Mouse (Mus musculus) megakaryocyte, embryonic 14.5 days (primary cell): Measurements from ENCODE around the gene Pkn3.

ENCODE experiments used
- FLI1 ChIP-seq: IDR thresholded peaks from 2 replicates; pipeline ENCODE4 v1.6.1; 2012; ENCODE audit warnings: low read length, inconsistent platforms, mixed read lengths
- GATA1 ChIP-seq: IDR thresholded peaks from 3 replicates; pipeline ENCODE4 v1.6.1; 2012; ENCODE audit warnings: mixed read lengths, low read length, inconsistent platforms, borderline replicate concordance

- TF ChIP-seq GATA1: no peak
- TF ChIP-seq FLI1: no peak
Observed at GRCm38 (mm10) chr2:30087310-30087709, 9.8 kb downstream of the Pkn3 start.
